Mouse (Mus musculus): ENCODE results near the gene Mxd1. TPM values are rescaled to one million over a fixed set of nuclear protein-coding genes. Genes with fewer than 3 reads are reported as not detected.

Gene Mxd1
- total and polyA plus RNA-seq, 3 experiments: 3.2 to 3.6 TPM; not detected in 1

DNA sequence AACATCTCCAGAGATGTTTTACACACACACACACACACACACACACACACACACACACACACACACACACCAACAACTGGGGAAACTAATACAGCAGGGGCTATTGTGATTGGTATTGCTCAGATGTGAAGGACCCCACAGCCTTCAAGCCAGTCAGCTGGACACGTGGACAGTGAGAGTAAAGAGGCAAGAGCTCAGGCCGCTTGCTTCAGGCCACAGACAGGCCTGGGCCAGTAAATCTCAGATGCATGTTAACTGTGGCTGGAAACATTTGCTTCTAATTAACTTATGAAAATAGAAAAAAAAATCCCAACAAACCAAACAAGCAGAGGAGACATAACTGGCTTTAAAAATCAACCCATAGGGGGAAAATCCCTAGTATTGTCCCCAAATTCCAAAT, 31.1 kb downstream of the Mxd1 start:
- Histone ChIP-seq H3K27ac (ENCODE audit: control insufficient read depth, low read depth, low read length) (no peak overlapping the region), H3K9me3 (replicated peaks; ENCODE audit: insufficient read depth, low read length) (no peaks in the 10 kb centered on the region), H3K4me3 (ENCODE audit: control insufficient read depth in 1 of 2, insufficient read depth in 1 of 2, low read depth in 2 of 2, low read length in 2 of 2) (no peak overlapping the region), H3K4me1 (ENCODE audit: control insufficient read depth in 1 of 2, insufficient read depth in 2 of 2, low read length in 2 of 2) (peaks cover 10 to 30% of the 10 kb centered on the region in 2 experiments), H3K79me2 (ENCODE audit: control insufficient read depth, insufficient read depth, low read length, poor library complexity) (no peaks in the 10 kb centered on the region), H3K36me3 (ENCODE audit: control insufficient read depth in 1 of 2, insufficient read depth in 2 of 2, low read length in 2 of 2) (peaks cover 0 to 22% of the 10 kb centered on the region in 2 experiments; a peak in 2 of 4 replicates), H3K27me3 (ENCODE audit: control insufficient read depth in 1 of 2, insufficient read depth in 2 of 2, low read length in 2 of 2) (no peaks in the 10 kb centered on the region), H3K9ac (ENCODE audit: control insufficient read depth, low read depth, low read length, poor library complexity, severe bottlenecking) (no peak overlapping the region)
- DNase-seq (ENCODE audit: low read depth, low spot score): no peak
- TF ChIP-seq MEF2A (IDR thresholded peaks at IDR 0.05; ENCODE audit: extremely low read depth, insufficient replicate concordance, low read depth, low read length, poor library complexity, severe bottlenecking): no peak
- TF ChIP-seq KAT2A (conservative IDR thresholded peaks at IDR 0.05; ENCODE audit: low read depth, low read length): no peak
- TF ChIP-seq ZC3H11A (IDR thresholded peaks at IDR 0.05; ENCODE audit: low read depth, low read length): no peak
- no peak for TF ChIP-seq USF2 (IDR thresholded peaks at IDR 0.05; ENCODE audit: borderline replicate concordance in 1 of 2, insufficient read depth in 1 of 2, low read depth in 1 of 2, low read length in 2 of 2)
- TF ChIP-seq GABPA (IDR thresholded peaks at IDR 0.05; ENCODE audit: low read depth, low read length): no peak
- no peak for TF ChIP-seq MXI1 (IDR thresholded peaks at IDR 0.05; ENCODE audit: low read depth, low read length)
- TF ChIP-seq ZMIZ1 (IDR thresholded peaks at IDR 0.05; ENCODE audit: low read depth, low read length): no peak

- Histone ChIP-seq H3K27me3 (ENCODE audit: control insufficient read depth in 1 of 2, insufficient read depth in 2 of 2, low read length in 2 of 2) (0 out of 4 replicates have a peak, but pooled peaks cover 0 to 2% of the 10 kb centered on the region in 2 experiments), H3K4me1 (ENCODE audit: control insufficient read depth in 1 of 2, insufficient read depth in 2 of 2, low read length in 2 of 2) (peaks cover 10 to 30% of the 10 kb centered on the region in 2 experiments), H3K9ac (ENCODE audit: control insufficient read depth, low read depth, low read length, poor library complexity, severe bottlenecking) (no peak overlapping the region), H3K4me3 (ENCODE audit: control insufficient read depth in 1 of 2, insufficient read depth in 1 of 2, low read depth in 2 of 2, low read length in 2 of 2) (peak overlapping the region in 1 of 2 experiments; percentile 33; a peak in 1 of 4 replicates), H3K36me3 (ENCODE audit: control insufficient read depth in 1 of 2, insufficient read depth in 2 of 2, low read length in 2 of 2) (peaks cover 0 to 22% of the 10 kb centered on the region in 2 experiments; a peak in 2 of 4 replicates), H3K9me3 (replicated peaks; ENCODE audit: insufficient read depth, low read length) (no peaks in the 10 kb centered on the region), H3K79me2 (ENCODE audit: control insufficient read depth, insufficient read depth, low read length, poor library complexity) (no peaks in the 10 kb centered on the region), H3K27ac (ENCODE audit: control insufficient read depth, low read depth, low read length) (peak overlapping the region; percentile 37; the same call in 1 of the 2 replicates)
- peak; percentile 54 for DNase-seq (ENCODE audit: low read depth, low spot score)
- TF ChIP-seq USF2 (IDR thresholded peaks at IDR 0.05; ENCODE audit: borderline replicate concordance in 1 of 2, insufficient read depth in 1 of 2, low read depth in 1 of 2, low read length in 2 of 2): no peak
- no peak for TF ChIP-seq E2F4 (IDR thresholded peaks at IDR 0.05; ENCODE audit: borderline replicate concordance, low read depth, low read length)
- 0 out of 2 replicates have a peak, but pooled peaks have one; percentile 22 for TF ChIP-seq MAFK (IDR thresholded peaks at IDR 0.05; ENCODE audit: borderline replicate concordance, low read depth, low read length)
- TF ChIP-seq UBTF (IDR thresholded peaks at IDR 0.05; ENCODE audit: borderline replicate concordance, insufficient read depth, low read depth, low read length): no peak
- no peak for TF ChIP-seq JUND (IDR thresholded peaks at IDR 0.05; ENCODE audit: low read depth, low read length)
- no peak for TF ChIP-seq ZNF384 (IDR thresholded peaks at IDR 0.05; ENCODE audit: low read depth, low read length)
- TF ChIP-seq RAD21 (IDR thresholded peaks at IDR 0.05; ENCODE audit: low read depth, low read length): no peak
- TF ChIP-seq MAZ (IDR thresholded peaks at IDR 0.05; ENCODE audit: low read depth, low read length): 0 out of 2 replicates have a peak, but pooled peaks have one; percentile 65
- TF ChIP-seq CHD1 (IDR thresholded peaks at IDR 0.05; ENCODE audit: low read depth, low read length): no peak
- TF ChIP-seq MAX (IDR thresholded peaks at IDR 0.05; ENCODE audit: low read length): no peak
- TF ChIP-seq ZC3H11A (IDR thresholded peaks at IDR 0.05; ENCODE audit: low read depth, low read length): no peak
- TF ChIP-seq MXI1 (IDR thresholded peaks at IDR 0.05; ENCODE audit: low read depth, low read length): peak; percentile 24; the same call in 1 of the 2 replicates
- TF ChIP-seq MYC (IDR thresholded peaks at IDR 0.05; ENCODE audit: low read depth, low read length): no peak
- TF ChIP-seq USF1 (IDR thresholded peaks at IDR 0.05; ENCODE audit: low read depth, low read length): no peak
- no peak for TF ChIP-seq NRF1 (IDR thresholded peaks at IDR 0.05; ENCODE audit: insufficient read depth, low read depth, low read length, poor library complexity, severe bottlenecking)
- TF ChIP-seq ETS1 (IDR thresholded peaks at IDR 0.05; ENCODE audit: low read depth, low read length): peak; percentile 66
- TF ChIP-seq SIN3A (IDR thresholded peaks at IDR 0.05; ENCODE audit: low read length): peak; percentile 67
- no peak for TF ChIP-seq ZMIZ1 (IDR thresholded peaks at IDR 0.05; ENCODE audit: low read depth, low read length)
- no peak for TF ChIP-seq CHD2 (IDR thresholded peaks at IDR 0.05; ENCODE audit: low read length)
- no peak for TF ChIP-seq ZKSCAN1 (IDR thresholded peaks at IDR 0.05; ENCODE audit: low read depth, low read length)
- TF ChIP-seq POLR2A (IDR thresholded peaks at IDR 0.05; ENCODE audit: control insufficient read depth in 1 of 2, insufficient read depth in 1 of 2, low read depth in 1 of 2, low read length in 2 of 2, poor library complexity in 1 of 2): no peak
- peak; percentile 86 to 89 for TF ChIP-seq EP300 (IDR thresholded peaks at IDR 0.05; ENCODE audit: low read depth in 1 of 2, low read length in 2 of 2)
- TF ChIP-seq MYB (IDR thresholded peaks at IDR 0.05; ENCODE audit: low read depth, low read length): no peak
- TF ChIP-seq GABPA (IDR thresholded peaks at IDR 0.05; ENCODE audit: low read depth, low read length): no peak
- TF ChIP-seq CTCF (IDR thresholded peaks at IDR 0.05 in 2 of 3, conservative IDR thresholded peaks at IDR 0.05 in 1 of 3; ENCODE audit: control insufficient read depth in 1 of 3, insufficient read depth in 1 of 3, low read depth in 2 of 3, low read length in 3 of 3, poor library complexity in 1 of 3, severe bottlenecking in 1 of 3): no peak
- no peak for TF ChIP-seq POLR2AphosphoS2 (IDR thresholded peaks at IDR 0.05; ENCODE audit: low read length)
Measured at GRCm38 (mm10) chr6:86637171-86637835, 31.7 kb downstream of the Mxd1 start.
